Mouse (Mus musculus): ENCODE results near the gene Lbp. TPM values are rescaled to one million over a fixed set of nuclear protein-coding genes. Genes with fewer than 3 reads are reported as not detected.

Lbp gene
- polyA plus RNA-seq (2015; fragmentation: Nextera tagmentation; extraction: Ambion mirVana): 4.8 and 4.9 TPM in 2 replicates

- WGBS: 50% methylated on average over 13 of the region's 13 CpGs
- no peaks in the 10 kb centered on the region for H3K36me3 ChIP-seq (replicated peaks)
- H3K27ac ChIP-seq: no peak within 1 kb of the TSS
Measured at GRCm38 (mm10) chr2:158305948-158306695, at the start of gene Lbp. TSS of gene Lbp (plus strand) at chr2:158306493.

GRCm38 (mm10) chr2:158256894-158257293 lies 49.4 kb upstream of the Lbp start:
- Histone ChIP-seq H3K9ac (no peak overlapping the region), H3K36me3 (replicated peaks) (no peaks in the 10 kb centered on the region), H3K4me2 (no peak overlapping the region), H3K9me3 (no peaks in the 10 kb centered on the region), H3K4me3 (no peak overlapping the region), H3K4me1 (0 out of 2 replicates have a peak, but pooled peaks cover 3% of the 10 kb centered on the region), H3K27me3 (replicated peaks) (no peaks in the 10 kb centered on the region), H3K27ac (no peak overlapping the region)
- 12% methylated on average over 5 of the region's 5 CpGs for WGBS
- no peak for ATAC-seq (replicated peaks)

More at GRCm38 (mm10) chr2:158305948-158306695, at the start of gene Lbp:
- Histone ChIP-seq H3K9ac (no peak within 1 kb of the TSS), H3K4me1 (no peaks in the 10 kb centered on the region), H3K9me3 (no peaks in the 10 kb centered on the region), H3K4me3 (no peak within 1 kb of the TSS), H3K4me2 (no peak within 1 kb of the TSS), H3K27me3 (replicated peaks) (no peaks in the 10 kb centered on the region)
- ATAC-seq (replicated peaks): no peak

GRCm38 (mm10) chr2:158258005-158258418 lies 48.3 kb upstream of the Lbp start, which contains the start of gene Bpi:
TSS of gene Bpi (plus strand) at chr2:158258094.
- no peak within 1 kb of the TSS for H3K9ac ChIP-seq
- no peak for ATAC-seq (replicated peaks)
- H3K9me3 ChIP-seq: no peaks in the 10 kb centered on the region
- 0 out of 2 replicates have a peak, but pooled peaks cover 3% of the 10 kb centered on the region for H3K4me1 ChIP-seq
- H3K4me3 ChIP-seq: no peak within 1 kb of the TSS
- H3K27ac ChIP-seq: no peak within 1 kb of the TSS
- H3K4me2 ChIP-seq: no peak within 1 kb of the TSS
- WGBS: 75% methylated on average over 18 of the region's 18 CpGs
- H3K36me3 ChIP-seq (replicated peaks): no peaks in the 10 kb centered on the region
- H3K27me3 ChIP-seq (replicated peaks): no peaks in the 10 kb centered on the region

DNA sequence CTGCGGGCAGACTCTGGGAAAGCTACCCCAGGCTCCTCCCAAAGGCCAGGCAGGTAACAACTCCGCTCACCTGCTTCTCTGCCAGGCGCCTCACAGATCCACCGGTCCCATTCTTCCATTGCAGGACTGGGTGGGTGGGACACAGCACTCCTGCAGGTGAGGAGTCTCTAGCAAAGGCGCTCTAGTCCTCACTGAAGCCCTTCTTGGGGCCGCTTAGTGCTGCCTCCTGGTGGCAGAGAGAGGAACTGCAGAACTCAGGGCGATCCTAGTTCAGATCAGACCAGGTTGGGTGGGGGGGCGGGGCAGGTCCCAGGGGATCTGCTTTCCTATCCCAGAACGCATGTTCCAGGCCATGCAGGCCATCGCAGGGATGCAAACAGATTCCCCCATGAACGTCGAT lies 47.5 kb upstream of the Lbp start:
- WGBS: 15% methylated on average over 12 of the region's 12 CpGs
- H3K4me2 ChIP-seq: no peak overlapping the region

GRCm38 (mm10) chr2:158259498-158259897 lies 46.8 kb upstream of the Lbp start:
- Histone ChIP-seq H3K27me3 (replicated peaks) (no peaks in the 10 kb centered on the region), H3K9me3 (no peaks in the 10 kb centered on the region), H3K9ac (no peak overlapping the region), H3K4me3 (no peak overlapping the region), H3K4me2 (no peak overlapping the region), H3K4me1 (0 out of 2 replicates have a peak, but pooled peaks cover 3% of the 10 kb centered on the region), H3K36me3 (replicated peaks) (no peaks in the 10 kb centered on the region), H3K27ac (no peak overlapping the region)
- 78% methylated on average over 8 of the region's 8 CpGs for WGBS
- no peak for ATAC-seq (replicated peaks)

More for the DNA sequence above, 47.5 kb upstream of the Lbp start:
- ATAC-seq (replicated peaks): no peak
- no peaks in the 10 kb centered on the region for H3K36me3 ChIP-seq (replicated peaks)
- H3K4me3 ChIP-seq: no peak overlapping the region
- no peaks in the 10 kb centered on the region for H3K9me3 ChIP-seq
- 0 out of 2 replicates have a peak, but pooled peaks cover 3% of the 10 kb centered on the region for H3K4me1 ChIP-seq
- no peaks in the 10 kb centered on the region for H3K27me3 ChIP-seq (replicated peaks)
- H3K9ac ChIP-seq: no peak overlapping the region
- no peak overlapping the region for H3K27ac ChIP-seq

- ATAC-seq (replicated peaks): no peak
- H3K36me3 ChIP-seq (replicated peaks): no peaks in the 10 kb centered on the region
- H3K4me1 ChIP-seq: no peaks in the 10 kb centered on the region
- 78% methylated on average over 3 of the region's 3 CpGs for WGBS
- H3K27ac ChIP-seq: no peak overlapping the region
- no peak overlapping the region for H3K4me3 ChIP-seq
- H3K9me3 ChIP-seq: no peaks in the 10 kb centered on the region
- H3K27me3 ChIP-seq (replicated peaks): no peaks in the 10 kb centered on the region
- H3K9ac ChIP-seq: no peak overlapping the region
- H3K4me2 ChIP-seq: no peak overlapping the region
Measured at GRCm38 (mm10) chr2:158264877-158265276, 41.4 kb upstream of the Lbp start.

GRCm38 (mm10) chr2:158270017-158270416 lies 36.3 kb upstream of the Lbp start:
- ATAC-seq (replicated peaks): no peak
- no peak overlapping the region for H3K4me2 ChIP-seq
- H3K9ac ChIP-seq: no peak overlapping the region
- H3K36me3 ChIP-seq (replicated peaks): no peaks in the 10 kb centered on the region
- H3K27me3 ChIP-seq (replicated peaks): no peaks in the 10 kb centered on the region
- 67% methylated on average over 8 of the region's 8 CpGs for WGBS
- H3K4me1 ChIP-seq: no peaks in the 10 kb centered on the region
- no peak overlapping the region for H3K27ac ChIP-seq
- H3K4me3 ChIP-seq: no peak overlapping the region
- H3K9me3 ChIP-seq: no peaks in the 10 kb centered on the region

GRCm38 (mm10) chr2:158273646-158274045 lies 32.6 kb upstream of the Lbp start:
- H3K4me3 ChIP-seq: no peak overlapping the region
- H3K9me3 ChIP-seq: no peaks in the 10 kb centered on the region
- no peak overlapping the region for H3K4me2 ChIP-seq
- H3K27ac ChIP-seq: peak overlapping the region; percentile 32; the same call in 1 of the 2 replicates
- no peak overlapping the region for H3K9ac ChIP-seq
- H3K27me3 ChIP-seq (replicated peaks): no peaks in the 10 kb centered on the region
- no peak for ATAC-seq (replicated peaks)
- H3K4me1 ChIP-seq: no peaks in the 10 kb centered on the region
- WGBS: 23% methylated on average over 2 of the region's 2 CpGs
- H3K36me3 ChIP-seq (replicated peaks): no peaks in the 10 kb centered on the region

- ATAC-seq (replicated peaks): no peak
- Histone ChIP-seq H3K36me3 (replicated peaks) (no peaks in the 10 kb centered on the region), H3K27ac (no peak overlapping the region), H3K4me3 (no peak overlapping the region), H3K9me3 (no peaks in the 10 kb centered on the region), H3K9ac (no peak overlapping the region), H3K4me1 (no peaks in the 10 kb centered on the region), H3K27me3 (replicated peaks) (no peaks in the 10 kb centered on the region), H3K4me2 (no peak overlapping the region)
- WGBS: 91% methylated on average over 3 of the region's 3 CpGs
Measured at GRCm38 (mm10) chr2:158275349-158275748, 30.9 kb upstream of the Lbp start.

GRCm38 (mm10) chr2:158275811-158276210 lies 30.5 kb upstream of the Lbp start:
- no peak for ATAC-seq (replicated peaks)
- WGBS: 73% methylated on average over 4 of the region's 4 CpGs
- H3K9me3 ChIP-seq: no peaks in the 10 kb centered on the region
- H3K4me3 ChIP-seq: no peak overlapping the region
- no peaks in the 10 kb centered on the region for H3K4me1 ChIP-seq
- H3K4me2 ChIP-seq: no peak overlapping the region
- H3K9ac ChIP-seq: no peak overlapping the region
- no peaks in the 10 kb centered on the region for H3K36me3 ChIP-seq (replicated peaks)
- H3K27me3 ChIP-seq (replicated peaks): no peaks in the 10 kb centered on the region
- no peak overlapping the region for H3K27ac ChIP-seq

DNA sequence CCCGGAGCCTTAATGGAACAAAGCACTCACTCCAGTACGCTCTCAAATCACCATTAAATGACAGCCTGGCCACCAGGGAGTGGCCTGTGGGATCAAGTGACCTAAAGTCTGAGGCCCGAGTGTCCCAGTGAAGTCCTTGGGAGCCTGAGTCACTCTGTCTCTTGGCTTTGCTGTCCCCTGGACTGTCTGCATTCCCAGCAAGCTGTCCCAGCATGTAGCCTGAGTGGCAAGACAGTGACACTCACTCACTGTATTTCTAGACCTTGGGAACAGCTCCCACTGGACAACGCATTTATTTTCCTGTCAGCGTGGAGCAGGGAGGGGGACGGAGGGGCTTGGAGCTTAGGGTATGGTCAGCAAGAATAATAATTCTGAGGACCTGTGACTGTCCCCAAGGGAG lies 29.8 kb upstream of the Lbp start:
- ATAC-seq (replicated peaks): no peak
- H3K4me1 ChIP-seq: no peaks in the 10 kb centered on the region
- no peaks in the 10 kb centered on the region for H3K27me3 ChIP-seq (replicated peaks)
- no peaks in the 10 kb centered on the region for H3K9me3 ChIP-seq
- no peak overlapping the region for H3K4me2 ChIP-seq
- 83% methylated on average over 6 of the region's 6 CpGs for WGBS
- no peak overlapping the region for H3K4me3 ChIP-seq
- H3K36me3 ChIP-seq (replicated peaks): no peaks in the 10 kb centered on the region
- H3K9ac ChIP-seq: no peak overlapping the region
- no peak overlapping the region for H3K27ac ChIP-seq

DNA sequence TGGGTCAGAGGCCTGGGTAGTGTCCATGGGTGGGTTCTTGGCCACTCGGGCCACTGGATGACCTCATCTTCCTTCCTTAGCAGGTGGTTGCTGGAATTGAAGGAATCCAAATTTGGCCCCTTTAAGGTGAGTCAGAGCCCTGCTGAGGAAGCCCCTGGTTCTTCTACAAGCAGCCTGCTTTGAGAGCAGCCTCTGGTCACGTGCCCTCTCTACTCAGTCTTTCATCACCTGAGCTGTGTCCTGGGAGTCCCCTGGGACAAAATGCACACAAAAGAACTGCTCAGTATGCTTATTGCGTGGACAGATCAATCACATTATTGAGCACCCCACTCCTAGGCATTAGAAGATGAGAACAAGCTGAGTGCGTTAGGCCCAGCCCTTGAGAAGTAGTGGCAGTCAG lies 29.4 kb upstream of the Lbp start:
- Histone ChIP-seq H3K4me3 (no peak overlapping the region), H3K27ac (no peak overlapping the region), H3K4me2 (no peak overlapping the region), H3K27me3 (replicated peaks) (no peaks in the 10 kb centered on the region), H3K9ac (no peak overlapping the region), H3K4me1 (no peaks in the 10 kb centered on the region), H3K9me3 (no peaks in the 10 kb centered on the region), H3K36me3 (replicated peaks) (no peaks in the 10 kb centered on the region)
- 74% methylated on average over 4 of the region's 4 CpGs for WGBS
- ATAC-seq (replicated peaks): no peak

- H3K4me3 ChIP-seq: no peak overlapping the region
- no peaks in the 10 kb centered on the region for H3K9me3 ChIP-seq
- H3K4me2 ChIP-seq: no peak overlapping the region
- H3K9ac ChIP-seq: no peak overlapping the region
- WGBS: 93% methylated on average over 4 of the region's 4 CpGs
- no peaks in the 10 kb centered on the region; the same call in 1 of the 2 replicates for H3K27me3 ChIP-seq (replicated peaks)
- no peak overlapping the region for H3K27ac ChIP-seq
- 0 out of 2 replicates have a peak, but pooled peaks cover 5% of the 10 kb centered on the region for H3K4me1 ChIP-seq
- ATAC-seq (replicated peaks): no peak
- no peaks in the 10 kb centered on the region for H3K36me3 ChIP-seq (replicated peaks)
Measured at GRCm38 (mm10) chr2:158279656-158280055, 26.6 kb upstream of the Lbp start.
